In the genomic region with DNA sequence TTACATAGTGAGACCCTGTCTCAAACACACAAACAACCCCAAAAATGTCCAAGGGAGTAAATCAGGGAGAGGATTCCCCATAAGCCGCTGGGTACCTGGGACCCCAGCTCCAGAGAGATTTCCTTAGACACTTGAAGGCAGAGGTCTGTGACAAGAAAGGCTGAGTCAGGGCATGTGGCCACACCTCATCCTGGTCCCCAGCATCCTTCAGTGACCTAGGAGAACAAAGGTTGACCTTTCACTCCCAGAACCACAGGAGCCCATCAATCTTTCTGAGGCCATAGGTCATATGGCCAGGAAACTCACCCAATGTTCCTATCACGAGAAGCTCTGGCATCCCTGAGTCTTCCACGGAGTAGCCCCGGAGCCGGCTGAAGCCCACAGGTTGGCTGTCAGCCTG, we compare ENCODE assay signal across 2 mouse cellular contexts.
"Had no signal": no experiment of that assay in that cellular context is flagged by ENCODE, and none has a peak within 500 bp of the region (broad histone marks: within the 10 kb centered on the region; RNA-seq: fewer than 3 reads in every experiment).

No protein-coding gene starts in this region.

- DNase-seq: layer of hippocampus, adult 9-11 months; thymus, adult 2 months had no signal
